Comparison of ENCODE assay signal across 26 mouse cellular contexts in genomic region chr14:14781169-14781568, GRCm38 (mm10). TPM values are rescaled to one million over a fixed set of nuclear protein-coding genes. Genes with fewer than 3 reads are reported as not detected.
"Had no signal": no experiment of that assay in that cellular context is flagged by ENCODE, and none has a peak within 500 bp of the region (broad histone marks: within the 10 kb centered on the region; RNA-seq: fewer than 3 reads in every experiment).

No protein-coding gene starts in this region.

- H3K27ac ChIP-seq: gastrocnemius, adult 2 months; heart, adult 2 months; hindbrain, embryonic 13.5 days; hindbrain, embryonic 15.5 days; hindbrain, postnatal 0 days; kidney, embryonic 15.5 days; kidney, postnatal 0 days; limb, embryonic 10.5 days; limb, embryonic 12.5 days; liver, embryonic 13.5 days had no signal

- H3K27me3 ChIP-seq: hindbrain, embryonic 13.5 days; hindbrain, embryonic 15.5 days; kidney, embryonic 15.5 days; limb, embryonic 12.5 days; liver, embryonic 13.5 days had no signal

- H3K4me1 ChIP-seq: hindbrain, embryonic 13.5 days; hindbrain, embryonic 15.5 days; kidney, embryonic 15.5 days; limb, embryonic 10.5 days; limb, embryonic 12.5 days; liver, embryonic 13.5 days had no signal

- H3K9ac ChIP-seq: hindbrain, embryonic 13.5 days; hindbrain, embryonic 15.5 days; kidney, embryonic 15.5 days; limb, embryonic 12.5 days; liver, embryonic 13.5 days had no signal

- H3K4me2 ChIP-seq: heart, embryonic 11.5 days; hindbrain, embryonic 13.5 days; hindbrain, embryonic 15.5 days; kidney, embryonic 15.5 days; limb, embryonic 12.5 days; liver, embryonic 11.5 days; liver, embryonic 13.5 days had no signal

- H3K4me3 ChIP-seq: gastrocnemius, adult 2 months; heart, adult 2 months; hindbrain, embryonic 13.5 days; hindbrain, embryonic 15.5 days; kidney, embryonic 15.5 days; limb, embryonic 10.5 days; limb, embryonic 12.5 days; liver, embryonic 13.5 days had no signal

- H3K9me3 ChIP-seq: hindbrain, embryonic 13.5 days; hindbrain, embryonic 15.5 days; kidney, embryonic 15.5 days; limb, embryonic 10.5 days; limb, embryonic 12.5 days; liver, embryonic 13.5 days had no signal

- DNase-seq: gastrocnemius, adult 2 months; gastrocnemius, postnatal 10 days; gastrocnemius, postnatal 25 days; heart, adult 11 months; heart, adult 2 months; heart, postnatal 10 days; heart, postnatal 36 days; kidney, adult 11 months; kidney, postnatal 14 days; kidney, postnatal 36 days; layer of hippocampus, adult 9-11 months; layer of hippocampus, postnatal 36 days; liver; liver, embryonic 13.5 days had no signal

- ATAC-seq: hindbrain, postnatal 0 days; intestine, embryonic 16.5 days had no signal

RNA-seq across cellular contexts. Expression of gene Nek10, which starts 22.0 kb away (rescaled TPM):
- total RNA-seq: hematopoietic stem cell, adult 5-6 weeks had no signal
- polyA plus RNA-seq: heart, embryonic 11.5 days; hindbrain, embryonic 13.5 days; intestine, embryonic 16.5 days; kidney, adult 2 months; limb, embryonic 12.5 days; liver, embryonic 11.5 days; liver, embryonic 13.5 days had no signal
